Mouse (Mus musculus): Measurements from ENCODE around the gene Nkiras1. TPM values are rescaled to one million over a fixed set of nuclear protein-coding genes. Genes with fewer than 3 reads are reported as not detected.
"Not testable (repeated sequence)": the region's sequence is repeated elsewhere in the genome, so short reads cannot be mapped to it uniquely, and the experiment has no call there.

The Nkiras1 gene
- polyA plus RNA-seq (2012; ENCODE audit: insufficient read depth, insufficient read length, missing spikeins) = 10.6 and 14.1 TPM in 2 replicates

GRCm38 (mm10) chr14:18270529-18271441 is at the start of gene Nkiras1, which contains the start of gene Rpl15:
Nkiras1 (plus strand) TSS chr14:18271136.
Rpl15 (minus strand) TSS chr14:18271391.
- Histone ChIP-seq H3K27ac (ENCODE audit: insufficient read depth, low read depth, low read length) (peak within 1 kb of the TSS; percentile 59), H3K4me3 (ENCODE audit: insufficient read depth, low read length) (peak within 1 kb of the TSS; percentile 91), H3K4me1 (ENCODE audit: control insufficient read depth, insufficient read depth, low read length) (peaks cover 5% of the 10 kb centered on the region; the same call in 1 of the 2 replicates)
- peak; percentile 84 for TF ChIP-seq POLR2A (IDR thresholded peaks at IDR 0.05; ENCODE audit: borderline replicate concordance, low read depth, low read length)
- TF ChIP-seq CTCF (IDR thresholded peaks at IDR 0.05; ENCODE audit: low read depth, low read length) = no peak

- H3K27ac ChIP-seq (ENCODE audit: insufficient read depth, low read depth, low read length) = no peak overlapping the region
- peaks cover 5% of the 10 kb centered on the region for H3K4me1 ChIP-seq (ENCODE audit: control insufficient read depth, insufficient read depth, low read length)
- TF ChIP-seq POLR2A (IDR thresholded peaks at IDR 0.05; ENCODE audit: borderline replicate concordance, low read depth, low read length) = no peak
- H3K4me3 ChIP-seq (ENCODE audit: insufficient read depth, low read length) = no peak overlapping the region
Observed at GRCm38 (mm10) chr14:18221977-18222376, 49.0 kb upstream of the Nkiras1 start.

GRCm38 (mm10) chr14:18225431-18225830 is 45.5 kb upstream of the Nkiras1 start:
- H3K4me1 ChIP-seq (ENCODE audit: control insufficient read depth, insufficient read depth, low read length); H3K4me3 ChIP-seq (ENCODE audit: insufficient read depth, low read length); H3K27ac ChIP-seq (ENCODE audit: insufficient read depth, low read depth, low read length): not testable (repeated sequence)

GRCm38 (mm10) chr14:18226181-18226580 is 44.8 kb upstream of the Nkiras1 start:
- H3K27ac ChIP-seq (ENCODE audit: insufficient read depth, low read depth, low read length); H3K4me1 ChIP-seq (ENCODE audit: control insufficient read depth, insufficient read depth, low read length); H3K4me3 ChIP-seq (ENCODE audit: insufficient read depth, low read length): not testable (repeated sequence)

- not testable (repeated sequence) for H3K27ac ChIP-seq (ENCODE audit: insufficient read depth, low read depth, low read length); H3K4me3 ChIP-seq (ENCODE audit: insufficient read depth, low read length)
- peaks cover 13% of the 10 kb centered on the region for H3K4me1 ChIP-seq (ENCODE audit: control insufficient read depth, insufficient read depth, low read length)
Observed at GRCm38 (mm10) chr14:18229751-18230150, 41.2 kb upstream of the Nkiras1 start.

- H3K27ac ChIP-seq (ENCODE audit: insufficient read depth, low read depth, low read length); H3K4me3 ChIP-seq (ENCODE audit: insufficient read depth, low read length): not testable (repeated sequence)
- peaks cover 19% of the 10 kb centered on the region for H3K4me1 ChIP-seq (ENCODE audit: control insufficient read depth, insufficient read depth, low read length)
Observed at GRCm38 (mm10) chr14:18231866-18232265, 39.1 kb upstream of the Nkiras1 start.

- no peak for TF ChIP-seq POLR2A (IDR thresholded peaks at IDR 0.05; ENCODE audit: borderline replicate concordance, low read depth, low read length)
- no peak for TF ChIP-seq CTCF (IDR thresholded peaks at IDR 0.05; ENCODE audit: low read depth, low read length)
- peak overlapping the region; percentile 97 for H3K27ac ChIP-seq (ENCODE audit: insufficient read depth, low read depth, low read length)
Observed at GRCm38 (mm10) chr14:18233076-18233475, 37.9 kb upstream of the Nkiras1 start.

GRCm38 (mm10) chr14:18233981-18234960 is 36.7 kb upstream of the Nkiras1 start:
- Histone ChIP-seq H3K4me3 (ENCODE audit: insufficient read depth, low read length) (peak overlapping the region; percentile 37), H3K27ac (ENCODE audit: insufficient read depth, low read depth, low read length) (peak overlapping the region; percentile 97), H3K4me1 (ENCODE audit: control insufficient read depth, insufficient read depth, low read length) (peaks cover 22% of the 10 kb centered on the region)
- no peak for TF ChIP-seq POLR2A (IDR thresholded peaks at IDR 0.05; ENCODE audit: borderline replicate concordance, low read depth, low read length)
- no peak for TF ChIP-seq CTCF (IDR thresholded peaks at IDR 0.05; ENCODE audit: low read depth, low read length)

More at GRCm38 (mm10) chr14:18233076-18233475, 37.9 kb upstream of the Nkiras1 start:
- Histone ChIP-seq H3K4me3 (ENCODE audit: insufficient read depth, low read length) (no peak overlapping the region), H3K4me1 (ENCODE audit: control insufficient read depth, insufficient read depth, low read length) (peaks cover 22% of the 10 kb centered on the region)

- H3K27ac ChIP-seq (ENCODE audit: insufficient read depth, low read depth, low read length) = not testable (repeated sequence)
- peaks cover 22% of the 10 kb centered on the region for H3K4me1 ChIP-seq (ENCODE audit: control insufficient read depth, insufficient read depth, low read length)
Observed at GRCm38 (mm10) chr14:18236496-18237235, 34.3 kb upstream of the Nkiras1 start.

More at GRCm38 (mm10) chr14:18236496-18237235, 34.3 kb upstream of the Nkiras1 start:
- not testable (repeated sequence) for H3K4me3 ChIP-seq (ENCODE audit: insufficient read depth, low read length)
